Mouse (Mus musculus): ENCODE measurements at regions not wholly inside any gene's neighbourhood (a gene's known extent, or its start where the extent isn't known, plus 50 kb on each side); places are given as distances from the start of the nearest gene placed in this dataset.

- TF ChIP-seq CTCF (IDR thresholded peaks at IDR 0.05; ENCODE audit: low read depth): no peak
- no peak for TF ChIP-seq EP300 (IDR thresholded peaks at IDR 0.05; ENCODE audit: low read depth)
These were observed 97.3 kb upstream of the Ngly1 start for GRCm38 (mm10) chr14:16151815-16152214.
